Mouse (Mus musculus): ENCODE data around the gene Bap1. TPM values are rescaled to one million over a fixed set of nuclear protein-coding genes. Genes with fewer than 3 reads are reported as not detected.

Bap1 gene
- polyA plus RNA-seq, 1 experiment: 75.5 TPM

- no peak for TF ChIP-seq GATA1 (IDR thresholded peaks at IDR 0.05; ENCODE audit: low read length)
These were observed 7.3 kb downstream of the Bap1 start for GRCm38 (mm10) chr14:31258476-31259050.

- peak; percentile 95 for TF ChIP-seq GATA1 (IDR thresholded peaks at IDR 0.05; ENCODE audit: low read length)
These were observed 9.1 kb downstream of the Bap1 start for GRCm38 (mm10) chr14:31260374-31260773.

DNA sequence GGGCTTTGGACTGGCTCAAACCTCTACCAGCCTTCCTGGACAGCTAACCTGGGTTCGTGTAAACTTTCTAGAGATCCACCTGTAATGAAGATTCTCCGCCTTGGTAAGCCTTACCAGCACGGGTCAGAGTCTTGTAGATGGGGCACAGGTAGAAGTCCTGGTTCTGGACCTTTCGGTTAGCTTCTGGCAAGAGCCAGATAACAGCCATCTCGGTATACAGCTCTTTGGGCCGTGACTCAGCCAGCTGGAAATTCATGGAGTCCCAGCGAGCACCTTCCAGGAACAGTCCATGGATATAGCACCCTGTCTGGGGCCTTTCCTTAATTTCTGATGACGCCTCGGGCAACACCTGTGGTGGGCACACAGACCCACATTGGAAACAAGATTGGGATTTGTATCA, 9.7 kb downstream of the Bap1 start:
- no peak for TF ChIP-seq GATA1 (IDR thresholded peaks at IDR 0.05; ENCODE audit: low read length)

DNA sequence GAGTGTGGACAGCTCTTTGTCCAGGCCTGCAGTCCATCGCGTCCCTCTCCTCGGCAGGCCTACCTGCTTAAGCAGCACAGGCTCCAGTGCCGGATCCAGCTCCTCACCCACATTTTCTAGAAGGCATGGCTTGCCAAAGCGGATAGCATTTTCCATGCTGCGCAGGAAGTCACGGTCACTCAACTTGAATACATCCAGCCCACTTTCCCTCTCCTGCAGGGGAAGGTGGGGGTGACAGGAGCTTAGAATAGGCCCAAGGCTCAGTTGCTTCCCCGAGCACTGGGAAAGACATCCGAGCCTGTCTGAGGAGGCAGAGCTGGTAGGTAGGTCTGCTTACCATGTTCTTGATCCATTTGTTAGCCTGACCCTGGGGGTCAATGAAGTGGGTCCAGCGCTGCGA, 16.4 kb downstream of the Bap1 start:
- TF ChIP-seq GATA1 (IDR thresholded peaks at IDR 0.05; ENCODE audit: low read length): no peak

DNA sequence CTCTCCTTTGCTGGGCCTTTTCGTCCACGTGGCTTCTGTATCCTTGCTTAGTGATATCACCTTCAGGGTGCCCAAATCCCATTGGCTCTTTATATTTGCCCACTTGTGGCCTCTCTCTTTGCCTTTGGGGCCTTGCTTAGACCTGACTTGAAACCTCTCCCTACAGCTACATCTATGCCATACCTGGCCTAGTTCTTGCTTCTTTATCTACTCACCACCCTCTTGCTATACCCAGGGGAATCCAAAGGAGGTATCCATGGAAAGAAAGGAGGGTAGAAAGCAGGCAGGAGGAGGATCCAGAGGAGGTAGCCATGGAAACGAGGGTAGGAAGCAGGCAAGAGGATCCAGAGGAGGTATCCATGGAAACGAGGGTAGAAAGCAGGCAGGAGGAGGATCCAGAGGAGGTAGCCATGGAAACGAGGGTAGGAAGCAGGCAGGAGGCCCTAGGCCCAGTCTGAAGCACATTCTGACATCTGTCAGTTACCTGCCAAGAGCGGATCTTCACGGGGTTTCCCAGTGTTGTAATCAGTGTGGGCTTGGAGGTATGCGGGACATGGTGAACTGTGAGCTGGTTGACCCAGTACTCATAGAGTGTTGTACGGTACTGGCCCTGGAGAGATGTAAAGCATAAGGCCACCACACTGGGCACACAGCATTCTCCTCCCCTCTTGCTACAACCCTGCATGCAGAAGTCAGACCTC, 17.2 kb downstream of the Bap1 start:
- no peak for TF ChIP-seq GATA1 (IDR thresholded peaks at IDR 0.05; ENCODE audit: low read length)

DNA sequence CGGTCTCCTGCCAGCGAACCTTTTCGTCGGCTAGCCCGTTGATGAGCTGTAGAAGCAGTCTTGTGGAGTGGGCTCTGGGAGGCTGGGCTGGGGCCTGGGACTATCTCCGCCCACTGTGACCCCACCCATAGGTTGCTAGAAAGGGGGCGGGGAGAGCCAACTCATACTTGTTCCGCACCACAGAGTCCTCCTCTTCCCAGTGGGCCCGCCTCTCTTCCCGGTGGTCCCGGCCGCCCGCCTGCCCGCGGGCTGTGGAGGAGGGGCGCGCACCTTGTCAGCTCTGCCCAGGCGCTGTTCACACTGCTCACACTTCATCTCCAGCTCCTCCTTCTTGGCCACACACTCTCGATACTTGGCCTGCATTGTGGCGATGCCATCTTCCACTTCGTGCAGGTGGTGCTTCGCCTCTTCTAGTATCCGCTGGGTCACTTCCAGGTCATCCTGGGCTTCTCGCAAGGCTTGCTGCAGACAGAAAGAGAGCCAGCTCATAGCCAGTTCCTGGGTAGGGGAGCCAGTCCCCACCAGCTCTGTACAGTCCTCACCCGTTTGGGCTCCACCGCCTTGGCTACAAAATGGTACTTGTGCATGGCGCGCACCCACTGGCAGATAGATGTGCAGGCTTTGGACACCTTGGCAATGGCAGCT, 18.3 kb downstream of the Bap1 start:
- no peak for TF ChIP-seq GATA1 (IDR thresholded peaks at IDR 0.05; ENCODE audit: low read length)

DNA sequence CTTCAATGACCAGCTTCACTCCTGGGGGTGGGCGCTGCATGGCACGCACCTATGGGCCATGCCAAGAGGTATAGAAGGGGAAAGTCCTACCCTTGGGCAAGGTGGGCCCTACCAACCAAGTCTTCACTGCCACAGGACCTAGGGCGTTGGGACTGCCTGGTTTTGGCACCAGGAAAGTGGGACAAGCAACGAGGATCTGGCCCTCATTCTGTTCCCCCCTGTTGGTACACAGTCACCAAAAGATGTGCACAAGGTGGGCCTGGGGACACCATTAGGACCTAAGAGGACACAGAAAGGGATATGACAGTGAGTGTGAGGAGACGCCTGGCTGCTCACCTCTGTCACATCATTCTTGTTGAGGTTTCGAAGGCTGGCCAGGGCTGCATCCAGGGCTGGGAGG, 19.9 kb downstream of the Bap1 start:
- no peak for TF ChIP-seq GATA1 (IDR thresholded peaks at IDR 0.05; ENCODE audit: low read length)

DNA sequence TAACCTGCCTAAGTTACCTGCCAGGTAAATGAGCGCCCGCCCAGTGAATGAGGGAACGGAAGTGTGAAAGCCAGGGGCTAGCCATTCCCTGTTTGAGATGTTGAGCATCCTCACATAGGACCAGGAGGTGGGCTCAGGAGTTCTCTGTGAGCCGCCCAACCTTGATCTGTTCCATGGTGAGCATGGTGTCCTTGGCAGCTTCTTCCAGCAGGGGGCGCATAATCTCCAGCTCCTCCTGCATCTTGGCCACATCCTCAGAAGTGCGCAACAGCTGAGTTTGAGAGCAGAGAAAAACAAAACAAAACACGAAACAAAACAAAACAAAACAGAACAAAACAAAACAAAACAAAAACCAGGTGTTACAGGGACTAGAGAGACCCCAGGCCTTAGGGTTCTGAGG, 20.9 kb downstream of the Bap1 start:
- TF ChIP-seq GATA1 (IDR thresholded peaks at IDR 0.05; ENCODE audit: low read length): no peak

DNA sequence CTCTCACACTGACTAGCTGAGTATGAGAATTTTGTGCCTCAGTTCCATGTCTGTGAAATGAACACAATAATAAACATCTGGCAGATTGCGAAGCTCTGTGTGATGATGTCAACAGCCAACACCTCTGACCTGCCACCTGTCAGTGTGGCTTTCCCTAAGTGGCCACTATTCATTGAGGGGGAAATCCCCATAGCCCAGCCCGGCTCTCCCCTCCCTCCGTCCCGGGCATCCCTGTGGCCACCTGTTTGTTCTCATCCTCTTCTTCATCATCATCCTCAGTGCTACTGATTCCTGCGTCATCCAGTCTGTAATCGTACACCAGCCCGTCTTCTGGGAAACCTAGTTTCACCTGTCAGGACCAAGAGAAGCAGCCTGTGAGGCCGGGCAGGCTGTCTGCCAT, 34.5 kb downstream of the Bap1 start:
- TF ChIP-seq GATA1 (IDR thresholded peaks at IDR 0.05; ENCODE audit: low read length): no peak

Other genes with a start within 250 kb of the Bap1 start
- gene Spcs1, start 249.8 kb upstream of the Bap1 start, polyA plus RNA-seq (2012): 20.9 and 23.5 TPM in 2 replicates
- gene Pbrm1, start 232.3 kb upstream of the Bap1 start, polyA plus RNA-seq (2012): 14.9 and 18.7 TPM in 2 replicates
- gene Gnl3, start 232.3 kb upstream of the Bap1 start, polyA plus RNA-seq (2012): 18.9 and 25.4 TPM in 2 replicates
- 122 and 131 TPM in 2 replicates for gene Smim4, start 122.5 kb upstream of the Bap1 start, polyA plus RNA-seq (2012)
- 240 and 457 TPM in 2 replicates for gene Nt5dc2, start 120.4 kb upstream of the Bap1 start, polyA plus RNA-seq (2012)
- gene Stab1, start 82.8 kb upstream of the Bap1 start, polyA plus RNA-seq (2012): not detected in 2 replicates
- gene Tnnc1, start 43.1 kb upstream of the Bap1 start, polyA plus RNA-seq (2012): 0.12 TPM in 1 of 2 replicates, not detected in the other
- gene Nisch, start 34.5 kb upstream of the Bap1 start, polyA plus RNA-seq (2012): 166 and 195 TPM in 2 replicates
- not detected in 2 replicates for gene Sema3g, start 33.6 kb upstream of the Bap1 start, polyA plus RNA-seq (2012)
- gene Phf7, start 133 bp upstream of the Bap1 start, polyA plus RNA-seq (2012): 2.5 and 4.5 TPM in 2 replicates
- not detected in 2 replicates for gene Dnah1, start 72.4 kb downstream of the Bap1 start, polyA plus RNA-seq (2012)
- gene Capn7, start 85.2 kb downstream of the Bap1 start, polyA plus RNA-seq (2012): 8.9 and 11.4 TPM in 2 replicates
- 0.15 TPM in 2 replicates for gene Sh3bp5, start 184.6 kb downstream of the Bap1 start, polyA plus RNA-seq (2012)
- 374 and 435 TPM in 2 replicates for gene Eaf1, start 242.9 kb downstream of the Bap1 start, polyA plus RNA-seq (2012)
- gene Mettl6, start 243.6 kb downstream of the Bap1 start, polyA plus RNA-seq (2012): 2.0 and 3.0 TPM in 2 replicates

Data from G1E-ER4 (cell line).